Mouse (Mus musculus) heart, postnatal 0 days (tissue): Measurements from ENCODE around the gene Tpcn2. TPM values are rescaled to one million over a fixed set of nuclear protein-coding genes. Genes with fewer than 3 reads are reported as not detected.

Source experiments
- ATAC-seq: fragments of 200-750 bp; cut with Nextera tagmentation; 2 replicates; pipeline ENCODE4 v1.8.0; 2017; ENCODE audit warnings: low read depth, moderate number of reproducible peaks, moderate library complexity; ENCODE audit not compliant: insufficient read depth
- DNase-seq: peaks from one replicate; pipeline ENCODE4 v3.0.0-alpha.2; 2016; ENCODE audit warnings: low spot score
- H3K27ac ChIP-seq: fragments of 300-500 bp; sonication (generic); 2 replicates; pipeline ENCODE4 v1.5.1; 2014; ENCODE audit warnings: low read depth, mild to moderate bottlenecking
- H3K27me3 ChIP-seq: fragments of 300-500 bp; sonication (generic); 2 replicates; pipeline ENCODE4 v1.6.1; 2014; ENCODE audit warnings: low read length, mixed read lengths; ENCODE audit not compliant: control insufficient read depth, insufficient read depth
- H3K36me3 ChIP-seq: fragments of 300-500 bp; sonication (generic); replicated peaks from 2 replicates; pipeline ENCODE4 v1.6.1; 2014; ENCODE audit warnings: low read length, mixed read lengths; ENCODE audit not compliant: control insufficient read depth, insufficient read depth
- H3K4me1 ChIP-seq: fragments of 300-500 bp; sonication (generic); 2 replicates; pipeline ENCODE4 v1.6.1; 2014; ENCODE audit warnings: antibody characterized with exemption; ENCODE audit not compliant: control insufficient read depth, insufficient read depth
- H3K4me2 ChIP-seq: fragments of 300-500 bp; sonication (generic); 2 replicates; pipeline ENCODE4 v1.6.1; 2014; ENCODE audit warnings: low read depth, mild to moderate bottlenecking, low read length, moderate library complexity
- H3K4me3 ChIP-seq: fragments of 300-500 bp; sonication (generic); 2 replicates; pipeline ENCODE4 v1.5.1; 2014; ENCODE audit warnings: low read depth, low read length
- H3K9ac ChIP-seq: fragments of 300-500 bp; sonication (generic); replicated peaks from 2 replicates; pipeline ENCODE4 v1.6.1; 2014; ENCODE audit warnings: low read depth, low read length, mixed read lengths
- H3K9me3 ChIP-seq: fragments of 300-500 bp; sonication (generic); replicated peaks from 2 replicates; pipeline ENCODE4 v1.6.1; 2016; ENCODE audit warnings: low read length; ENCODE audit not compliant: control insufficient read depth
- CTCF ChIP-seq: IDR thresholded peaks from 2 replicates; pipeline ENCODE4 v1.5.1; 2016; ENCODE audit warnings: antibody characterized with exemption, control low read depth, low read depth
- EP300 ChIP-seq: IDR thresholded peaks from 2 replicates; pipeline ENCODE4 v1.6.1; 2016; ENCODE audit warnings: antibody characterized with exemption, low read depth
- WGBS: fragments of 180-500 bp; shearing (Covaris S2); extraction: QIAGEN DNeasy Blood & Tissue Kit; methylation state at CpG from one replicate; pipeline ENCODE4 v1.1.7; 2014; 5-methylcytosine and 5-hydroxymethylcytosine counted together
- polyA plus RNA-seq: library from polyadenylated mRNA; unstranded; fragments of >200 nt; fragmentation: Nextera tagmentation; extraction: Ambion mirVana; gene quantifications from 2 replicates; pipeline ENCODE4 v1.2.1, GENCODE M21; 2015
- total RNA-seq: library from RNA; depleted of rRNA; stranded (reverse); fragments of >200 nt; gene quantifications from 2 replicates; pipeline ENCODE4 v1.2.3, GENCODE M21; 2014; ENCODE audit warnings: low replicate concordance

Tpcn2 gene
- total and polyA plus RNA-seq, 2 experiments from 2014 or later: 2.7 to 6.1 TPM

- peak; percentile 78 for ATAC-seq
- H3K9ac ChIP-seq: no peak overlapping the region
- peak; percentile 61 for DNase-seq
- peak overlapping the region; percentile 39 for H3K4me2 ChIP-seq
- H3K4me3 ChIP-seq: no peak overlapping the region
- 10% methylated on average over 20 of the region's 20 CpGs for WGBS
- no peaks in the 10 kb centered on the region for H3K9me3 ChIP-seq
- no peaks in the 10 kb centered on the region for H3K27me3 ChIP-seq
- TF ChIP-seq EP300: no peak
- TF ChIP-seq CTCF: no peak
- H3K4me1 ChIP-seq: no peaks in the 10 kb centered on the region
- H3K27ac ChIP-seq: no peak overlapping the region
- H3K36me3 ChIP-seq: no peaks in the 10 kb centered on the region
Observed at GRCm38 (mm10) chr7:145302488-145303285, 18.9 kb upstream of the Tpcn2 start.

DNA sequence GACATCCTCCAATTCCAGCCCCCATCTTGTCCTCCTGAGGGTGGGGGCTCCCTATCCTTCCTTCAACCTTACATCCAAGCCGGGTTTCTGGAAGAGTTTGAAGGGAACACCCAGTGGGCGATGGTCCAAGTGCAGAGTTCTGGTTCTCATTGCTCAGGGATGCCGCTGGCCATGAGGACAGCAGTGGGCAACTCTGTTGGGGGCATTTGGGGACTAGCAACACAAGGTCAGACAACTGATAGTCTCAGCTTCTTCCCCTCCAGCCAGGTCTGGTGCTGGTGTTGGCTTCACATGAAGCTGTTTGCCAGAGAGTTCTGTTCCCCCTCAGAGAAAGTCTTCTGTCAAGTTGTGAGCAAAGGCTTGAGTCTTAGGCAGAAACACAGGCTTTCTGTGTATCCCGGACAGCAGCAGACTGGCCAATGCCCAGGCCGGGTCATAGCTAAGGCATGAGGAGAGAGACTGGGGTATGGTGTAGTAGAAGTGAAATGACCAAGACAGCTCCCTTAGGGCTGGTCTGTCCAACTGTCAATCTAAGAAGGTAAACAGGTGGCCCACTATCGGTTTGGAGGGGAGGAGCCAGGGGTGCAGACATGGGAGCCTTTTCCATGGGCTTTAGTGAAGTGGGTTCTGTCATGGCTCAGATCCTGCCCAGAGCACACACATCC is 17.7 kb upstream of the Tpcn2 start:
- Histone ChIP-seq H3K27me3 (no peaks in the 10 kb centered on the region), H3K9ac (no peak overlapping the region), H3K27ac (no peak overlapping the region), H3K9me3 (no peaks in the 10 kb centered on the region), H3K4me3 (no peak overlapping the region; the same call in 1 of the 2 replicates), H3K36me3 (no peaks in the 10 kb centered on the region), H3K4me1 (no peaks in the 10 kb centered on the region), H3K4me2 (peak overlapping the region; percentile 7; the same call in 1 of the 2 replicates)
- DNase-seq (no peak), ATAC-seq (no peak)
- whole genome bisulfite sequencing: 70% methylated on average over 6 of the region's 6 CpGs
- no peak for TF ChIP-seq CTCF
- TF ChIP-seq EP300: no peak

DNA sequence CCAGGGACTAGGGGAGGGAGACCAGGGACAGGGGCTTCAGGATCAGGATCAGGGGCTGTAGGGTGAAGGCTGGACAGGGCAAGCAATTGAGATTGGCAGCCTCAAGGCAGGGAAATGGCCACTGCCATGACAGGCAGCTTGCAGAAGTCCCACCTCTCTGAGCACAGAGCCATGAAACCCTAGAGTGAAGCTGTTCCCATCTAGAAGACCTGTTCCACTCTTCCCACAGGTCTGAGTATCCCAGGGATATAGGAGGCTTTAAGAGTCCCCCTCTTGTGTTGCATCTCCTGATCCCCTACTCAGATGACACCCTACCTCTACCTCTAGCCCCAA is 17.2 kb upstream of the Tpcn2 start:
- Histone ChIP-seq H3K9me3 (no peaks in the 10 kb centered on the region), H3K27me3 (no peaks in the 10 kb centered on the region), H3K27ac (peak overlapping the region; percentile 32), H3K36me3 (no peaks in the 10 kb centered on the region), H3K9ac (no peak overlapping the region), H3K4me3 (peak overlapping the region; percentile 14; the same call in 1 of the 2 replicates), H3K4me1 (no peaks in the 10 kb centered on the region), H3K4me2 (peak overlapping the region; percentile 7; the same call in 1 of the 2 replicates)
- DNase-seq (no peak), ATAC-seq (no peak)
- no peak for TF ChIP-seq EP300
- TF ChIP-seq CTCF: no peak

DNA sequence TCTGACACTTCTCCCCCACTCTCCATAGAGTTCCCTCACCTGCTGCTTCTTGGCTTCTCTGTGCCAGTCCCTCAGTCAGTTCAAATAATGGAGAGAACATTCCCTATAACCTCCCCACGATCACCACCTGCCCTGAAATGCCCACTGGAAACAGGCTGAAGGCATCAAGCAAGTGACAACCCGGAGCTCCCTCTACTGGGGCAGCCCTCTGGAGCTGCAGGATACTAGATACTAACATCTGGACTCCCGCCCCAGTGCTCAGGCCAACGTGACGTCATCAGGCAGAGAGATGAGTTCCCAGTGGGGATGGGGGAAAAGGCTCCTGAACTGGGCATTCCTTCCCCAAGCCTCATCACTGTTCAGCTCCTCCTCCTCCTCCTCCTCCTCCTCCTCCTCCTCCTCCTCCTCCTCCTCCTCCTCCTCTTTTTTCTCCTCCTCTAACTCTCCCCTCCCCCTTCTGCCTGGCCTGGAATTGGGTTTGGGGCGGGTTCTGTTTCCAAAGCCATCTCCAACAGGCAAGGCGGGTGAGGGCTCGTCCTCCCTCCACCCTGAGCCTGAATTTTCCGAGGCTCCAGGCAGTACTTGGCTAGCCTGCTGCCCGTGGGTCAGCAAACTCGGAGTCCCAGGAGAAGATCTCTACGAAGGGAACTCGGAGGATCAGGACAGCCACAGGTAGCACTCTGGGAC is 16.7 kb upstream of the Tpcn2 start, which contains the start of gene Mrgprf:
Gene Mrgprf, plus strand, starts transcription at position 508 of the 687 bp plus-strand sequence.
- no peak within 1 kb of the TSS for H3K9ac ChIP-seq
- no peaks in the 10 kb centered on the region for H3K27me3 ChIP-seq
- peak within 1 kb of the TSS; percentile 32 for H3K27ac ChIP-seq
- H3K9me3 ChIP-seq: no peaks in the 10 kb centered on the region
- WGBS: 31% methylated on average over 13 of the region's 13 CpGs
- ATAC-seq (no peak), DNase-seq (no peak)
- peak within 1 kb of the TSS; percentile 7; the same call in 1 of the 2 replicates for H3K4me2 ChIP-seq
- H3K4me1 ChIP-seq: no peaks in the 10 kb centered on the region
- no peaks in the 10 kb centered on the region for H3K36me3 ChIP-seq
- TF ChIP-seq CTCF (no peak), EP300 (no peak)
- H3K4me3 ChIP-seq: peak within 1 kb of the TSS; percentile 14; the same call in 1 of the 2 replicates

DNA sequence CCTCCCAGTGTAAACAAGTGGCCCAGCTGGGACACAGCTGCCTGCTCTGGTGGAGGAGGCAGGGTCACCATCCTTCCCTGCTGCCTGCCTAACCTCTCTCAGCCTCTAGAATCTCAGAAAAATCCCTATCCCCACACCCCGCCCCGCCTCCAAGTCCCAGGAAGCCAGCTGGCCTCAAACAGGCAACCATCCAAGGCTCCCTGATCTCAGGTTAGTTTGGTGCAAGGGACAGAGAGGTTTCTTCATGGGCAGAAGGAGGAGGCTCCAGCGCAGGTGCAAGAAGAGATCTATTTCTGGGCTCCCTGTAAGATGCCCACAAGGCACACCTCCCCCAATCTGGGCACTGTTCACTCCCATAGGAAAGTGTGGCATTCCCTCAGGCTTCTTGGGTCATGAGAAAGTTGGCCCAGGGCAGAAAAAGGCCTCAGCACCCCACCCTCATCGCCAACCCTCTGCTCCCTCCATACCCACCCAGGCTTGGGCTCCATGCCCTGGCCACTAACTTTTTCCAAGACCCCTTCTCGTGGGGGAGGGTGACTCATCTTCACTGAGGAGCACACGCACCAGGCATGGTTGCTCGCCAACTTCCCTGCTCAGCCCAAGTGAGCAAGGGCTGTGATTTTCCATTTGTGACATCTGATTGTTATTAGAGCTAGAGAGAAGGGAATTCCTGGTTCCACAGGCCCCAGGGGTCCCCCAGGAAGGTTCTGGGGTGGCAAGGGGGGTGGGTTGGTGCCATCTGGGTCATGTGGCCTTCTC is 15.9 kb upstream of the Tpcn2 start:
- H3K4me1 ChIP-seq: no peaks in the 10 kb centered on the region
- H3K9ac ChIP-seq: no peak overlapping the region
- no peak for DNase-seq
- no peaks in the 10 kb centered on the region for H3K9me3 ChIP-seq
- H3K27ac ChIP-seq: no peak overlapping the region
- 62% methylated on average over 7 of the region's 7 CpGs for WGBS
- H3K36me3 ChIP-seq: no peaks in the 10 kb centered on the region
- no peaks in the 10 kb centered on the region for H3K27me3 ChIP-seq
- TF ChIP-seq CTCF: no peak
- no peak for TF ChIP-seq EP300
- ATAC-seq: no peak
- no peak overlapping the region for H3K4me2 ChIP-seq
- H3K4me3 ChIP-seq: no peak overlapping the region
